Mouse (Mus musculus) CH12.LX (cell line): ENCODE data around the gene Tigd3. TPM values are rescaled to one million over a fixed set of nuclear protein-coding genes. Genes with fewer than 3 reads are reported as not detected.

Source experiments
- DNase-seq: peaks from one replicate; pipeline ENCODE4 v3.0.0-alpha.2; 2013; ENCODE audit errors: extremely low read depth
- H3K27ac ChIP-seq: 2 replicates; pipeline ENCODE4 v1.5.1; 2012; ENCODE audit warnings: low read depth, mild to moderate bottlenecking, control low read depth, moderate library complexity; ENCODE audit not compliant: insufficient read depth
- H3K27me3 ChIP-seq: replicated peaks from 2 replicates; pipeline ENCODE3; 2012; ENCODE audit warnings: inconsistent platforms
- H3K36me3 ChIP-seq, 2 experiments: replicated peaks in 1 of 2; 2 replicates each; pipeline versions ENCODE3 to v1.6.1; 2012; ENCODE audit warnings: inconsistent platforms in 1 of 2, low read length in 1 of 2, mild to moderate bottlenecking in 1 of 2, mixed read lengths in 1 of 2, moderate library complexity in 1 of 2; ENCODE audit not compliant: control insufficient read depth in 1 of 2, insufficient read depth in 1 of 2
- H3K4me1 ChIP-seq, 2 experiments: 2 replicates each; pipeline ENCODE4 v1.6.1; 2012; ENCODE audit warnings: inconsistent platforms in 1 of 2, moderate library complexity in 1 of 2; ENCODE audit not compliant: insufficient read depth in 2 of 2, control insufficient read depth in 1 of 2
- H3K4me2 ChIP-seq: 2 replicates; pipeline ENCODE4 v1.6.1; 2012; ENCODE audit warnings: low read depth, mild to moderate bottlenecking, control low read depth; ENCODE audit not compliant: poor library complexity, insufficient read depth, severe bottlenecking
- H3K4me3 ChIP-seq, 3 experiments: fragments of 150-350 bp in 1 of 3; sonication (generic) in 1 of 3; replicated peaks in 1 of 3; 2 replicates each; pipeline versions ENCODE3 to v1.5.1; 2011 to 2012; ENCODE audit warnings: low read depth in 2 of 3, low read length in 2 of 3, mild to moderate bottlenecking in 2 of 3, moderate library complexity in 2 of 3, control low read depth in 1 of 3, improper control_type of control experiment in 1 of 3, inconsistent platforms in 1 of 3, mixed read lengths in 1 of 3; ENCODE audit not compliant: poor library complexity in 1 of 3
- H3K79me2 ChIP-seq: replicated peaks from 2 replicates; pipeline ENCODE4 v1.6.1; 2012; ENCODE audit warnings: mild to moderate bottlenecking, moderate library complexity; ENCODE audit not compliant: control insufficient read depth, poor library complexity, insufficient read depth, severe bottlenecking; ENCODE audit errors: extremely low read depth
- H3K9ac ChIP-seq: 2 replicates; pipeline ENCODE4 v1.6.1; 2012; ENCODE audit warnings: low read depth, mild to moderate bottlenecking, control low read depth, moderate library complexity; ENCODE audit not compliant: insufficient read depth
- H3K9me3 ChIP-seq: replicated peaks from 2 replicates; pipeline ENCODE3; 2012; ENCODE audit warnings: low read length, inconsistent platforms, mixed read lengths
- CHD2 ChIP-seq: IDR thresholded peaks from 2 replicates; pipeline ENCODE4 v1.6.1; 2011; ENCODE audit warnings: low read length, improper control_type of control experiment
- CTCF ChIP-seq, 2 experiments: IDR thresholded peaks in 1 of 2; conservative IDR thresholded peaks in 1 of 2; 2 replicates each; pipeline ENCODE4 v1.5.1; 2011 to 2012; ENCODE audit warnings: low read depth in 2 of 2, low read length in 2 of 2, improper control_type of control experiment in 1 of 2, inconsistent platforms in 1 of 2, mild to moderate bottlenecking in 1 of 2, moderate library complexity in 1 of 2
- IRF4 ChIP-seq: IDR thresholded peaks from 2 replicates; pipeline ENCODE4 v1.6.1; 2014; ENCODE audit warnings: low read depth, mild to moderate bottlenecking, inconsistent platforms, low read length, improper control_type of control experiment
- JUND ChIP-seq: conservative IDR thresholded peaks from 2 replicates; pipeline ENCODE4 v1.6.1; 2011; ENCODE audit warnings: low read depth, low read length, improper control_type of control experiment
- MAFK ChIP-seq: IDR thresholded peaks from 2 replicates; pipeline ENCODE4 v1.6.1; 2011; ENCODE audit warnings: low read length, improper control_type of control experiment; ENCODE audit not compliant: insufficient replicate concordance
- NRF1 ChIP-seq: IDR thresholded peaks from 2 replicates; pipeline ENCODE4 v1.6.1; 2014; ENCODE audit warnings: low read depth, mild to moderate bottlenecking, inconsistent platforms, low read length, improper control_type of control experiment, moderate library complexity
- RAD21 ChIP-seq: IDR thresholded peaks from 2 replicates; pipeline ENCODE4 v1.6.1; 2011; ENCODE audit warnings: low read depth, mild to moderate bottlenecking, low read length, improper control_type of control experiment, moderate library complexity
- USF1 ChIP-seq: IDR thresholded peaks from 2 replicates; pipeline ENCODE4 v1.6.1; 2014; ENCODE audit warnings: low read depth, mild to moderate bottlenecking, inconsistent platforms, low read length, improper control_type of control experiment
- ZC3H11A ChIP-seq: IDR thresholded peaks from 2 replicates; pipeline ENCODE4 v1.6.1; 2012; ENCODE audit warnings: low read depth, mild to moderate bottlenecking, inconsistent platforms, low read length, improper control_type of control experiment
- dilution Hi-C: fragments of 300-500 bp; cut with MboI; formaldehyde crosslinking; loops from 2 replicates; pipeline ENCODE4 v1.14.3; 2020; ENCODE audit warnings: low sequenced_read_pairs; ENCODE audit not compliant: extremely low pct_unique_long_range_greater_than_20kb, extremely low pct_ligation_motif_present
- in situ Hi-C: fragments of 300-500 bp; cut with MboI; formaldehyde crosslinking; loops from 3 replicates; pipeline ENCODE4 v1.14.3; 2019; ENCODE audit warnings: low sequenced_read_pairs, low pct_ligation_motif_present, low pct_unique_long_range_greater_than_20kb, mixed read lengths
- polyA plus RNA-seq: library from polyadenylated mRNA; unstranded; fragments of >175 nt; gene quantifications from 2 replicates; pipeline ENCODE4 v1.2.1, GENCODE M21; 2012; ENCODE audit warnings: low read depth; ENCODE audit not compliant: insufficient read length
- total RNA-seq, 2 experiments: library from RNA; depleted of rRNA; stranded (reverse); fragments of 300-350 nt in 1 of 2; fragments of >200 nt in 1 of 2; gene quantifications; 2 replicates each; pipeline ENCODE4 v1.2.3; 2012 to 2014

Tigd3 gene
- total and polyA plus RNA-seq, 3 experiments = 0.67 to 1.6 (median 1.4) TPM

DNA sequence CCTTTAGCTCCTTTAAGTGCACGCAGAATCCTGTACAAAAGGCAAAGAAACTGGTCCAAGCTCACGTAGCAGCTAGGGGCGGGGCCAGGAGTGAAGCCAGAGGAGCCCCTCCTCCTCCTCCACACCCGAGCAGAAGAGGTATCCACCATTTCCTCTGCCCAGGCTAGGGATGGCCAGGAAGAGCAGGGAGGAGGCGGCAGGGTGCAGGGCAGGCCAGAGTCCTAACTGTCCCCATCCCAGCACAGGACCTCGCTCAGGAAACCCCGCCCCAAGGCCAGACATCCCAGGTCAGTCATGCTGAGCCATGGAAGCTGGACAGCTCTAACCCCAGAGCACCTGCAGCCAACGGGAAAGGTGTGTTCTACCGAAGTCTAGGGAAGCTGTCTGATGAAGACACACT, 27.8 kb upstream of the Tigd3 start:
- no peak for DNase-seq
- no peak overlapping the region for H3K4me3 ChIP-seq
- TF ChIP-seq RAD21 (no peak), JUND (no peak), ZC3H11A (no peak), CTCF (conservative IDR thresholded peaks at IDR 0.05 in 1 of 2, IDR thresholded peaks at IDR 0.05 in 1 of 2; ENCODE audit: low read depth in 2 of 2, low read length in 2 of 2) (no peak), CHD2 (no peak), IRF4 (no peak)
- H3K9ac ChIP-seq = no peak overlapping the region
- H3K9me3 ChIP-seq = no peaks in the 10 kb centered on the region
- peaks cover 7% of the 10 kb centered on the region for H3K27me3 ChIP-seq
- peaks cover 7 to 22% of the 10 kb centered on the region in 2 experiments for H3K36me3 ChIP-seq
- H3K79me2 ChIP-seq = no peaks in the 10 kb centered on the region
- no peak overlapping the region for H3K27ac ChIP-seq
- in situ Hi-C loops = loop anchor here (5.0 kb wide), 2 partner anchors 41 to 96 kb away; partner anchors contain the start of genes Capn1 and Pola2
- peaks cover 5 to 16% of the 10 kb centered on the region in 2 experiments; a peak in 2 of 4 replicates for H3K4me1 ChIP-seq
- dilution Hi-C loops = no loop called here
- no peak overlapping the region for H3K4me2 ChIP-seq

DNA sequence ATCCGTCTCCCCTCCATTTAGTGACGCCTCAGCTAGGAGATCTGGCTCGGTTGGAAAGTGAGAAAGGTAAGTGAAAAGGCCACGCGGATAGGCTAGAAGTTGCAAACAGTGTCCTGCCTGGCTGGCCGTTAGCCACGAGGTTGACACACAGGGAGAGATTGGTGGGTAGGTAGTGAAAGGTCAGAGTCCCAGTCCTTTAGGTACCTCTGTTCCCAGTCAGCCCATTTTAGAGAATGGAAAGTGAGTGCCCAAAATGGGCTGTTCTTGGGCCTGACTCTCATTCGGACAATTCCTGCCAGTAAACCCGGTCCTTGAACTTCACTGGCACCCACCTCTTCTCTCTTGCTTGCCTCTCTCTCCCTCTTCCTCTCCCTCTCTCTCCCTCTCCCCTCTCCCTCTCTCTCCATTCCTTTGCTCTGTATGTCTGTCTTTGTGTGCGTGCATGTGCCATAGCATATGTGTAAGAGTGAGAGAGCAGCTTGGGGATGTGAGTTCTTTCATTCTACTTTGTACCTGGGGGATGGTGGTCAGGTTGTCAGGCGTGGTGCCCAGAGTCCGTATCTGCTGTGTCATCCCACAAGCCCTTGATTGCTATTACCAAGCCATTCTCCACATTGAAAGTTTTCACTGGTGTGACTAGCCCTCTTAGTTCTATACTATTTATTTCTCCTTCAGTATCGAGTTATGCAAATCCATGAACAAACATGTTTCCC, 19.2 kb upstream of the Tigd3 start, which contains the start of gene Dpf2:
TSS of gene Dpf2 (minus strand) at position 4 of the 713 bp plus-strand sequence.
- Histone ChIP-seq H3K36me3 (peaks cover 13 to 45% of the 10 kb centered on the region in 2 experiments), H3K4me2 (peak within 1 kb of the TSS; percentile 94), H3K4me3 (peak within 1 kb of the TSS; percentile 90 to 100 (median 93)), H3K9ac (peak within 1 kb of the TSS; percentile 96), H3K27ac (peak within 1 kb of the TSS; percentile 47), H3K79me2 (peaks cover 45% of the 10 kb centered on the region), H3K9me3 (no peaks in the 10 kb centered on the region), H3K27me3 (no peaks in the 10 kb centered on the region), H3K4me1 (peaks cover 11 to 40% of the 10 kb centered on the region in 2 experiments)
- peak; percentile 38; the same call in 1 of the 2 replicates for TF ChIP-seq NRF1
- no peak for TF ChIP-seq JUND
- no peak for TF ChIP-seq USF1
- peak; percentile 39; the same call in 1 of the 2 replicates for TF ChIP-seq MAFK
- dilution Hi-C loops = no loop called here
- in situ Hi-C loops = no loop called here
- peak; percentile 29 for DNase-seq
